Mouse (Mus musculus) T-helper 2 cell (primary cell): ENCODE measurements at regions not wholly inside any gene's neighbourhood (a gene's known extent, or its start where the extent isn't known, plus 50 kb on each side); places are given as distances from the start of the nearest gene placed in this dataset.

ENCODE experiments used
- in situ Hi-C: fragments of 300-600 bp; cut with MboI, MseI; formaldehyde crosslinking; loops from one replicate; pipeline ENCODE4 v1.15.1; 2025; ENCODE audit warnings: high pct_unique_total_duplicates

DNA sequence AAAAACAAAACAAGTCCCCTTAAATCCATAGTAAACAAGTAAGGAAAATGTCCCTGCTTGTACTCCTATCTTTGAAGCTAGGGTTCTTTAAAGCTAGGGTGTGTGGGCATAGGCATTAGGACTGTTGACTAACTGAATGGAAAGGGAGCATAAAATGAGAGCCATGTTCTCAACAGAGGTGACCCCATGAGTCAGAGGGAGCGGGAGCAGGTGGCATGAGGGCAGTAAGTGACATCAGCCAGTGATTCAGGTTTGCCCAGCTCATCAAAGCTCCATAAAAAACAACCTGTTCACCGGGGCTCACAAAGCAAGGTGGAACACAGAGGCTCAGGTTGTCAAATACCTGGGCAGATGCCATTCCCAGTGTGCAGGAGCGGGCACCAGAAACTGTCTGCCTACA lies 104.6 kb upstream of the 1700056E22Rik start:
- in situ Hi-C loops: no loop called here

DNA sequence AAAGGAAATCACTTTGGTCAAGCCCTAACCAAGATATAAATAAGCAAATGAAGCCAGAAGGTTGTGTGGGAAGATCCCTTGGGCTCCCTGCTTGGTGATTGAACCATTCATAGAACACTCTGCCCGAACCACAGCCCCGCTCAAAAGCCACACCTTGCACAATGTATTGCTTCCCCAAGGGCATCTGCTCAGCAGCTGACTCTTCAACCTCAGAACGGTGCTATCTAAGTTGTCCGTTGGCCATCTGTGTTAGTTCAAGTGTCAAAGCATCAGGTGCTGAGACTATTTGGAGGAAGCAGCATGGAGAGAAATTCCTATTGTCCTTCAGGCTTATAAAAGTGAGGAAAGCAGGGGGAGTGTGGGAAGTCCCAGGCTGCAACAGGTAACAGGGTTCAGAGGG lies 96.8 kb upstream of the 1700056E22Rik start:
- in situ Hi-C loops: no loop called here

DNA sequence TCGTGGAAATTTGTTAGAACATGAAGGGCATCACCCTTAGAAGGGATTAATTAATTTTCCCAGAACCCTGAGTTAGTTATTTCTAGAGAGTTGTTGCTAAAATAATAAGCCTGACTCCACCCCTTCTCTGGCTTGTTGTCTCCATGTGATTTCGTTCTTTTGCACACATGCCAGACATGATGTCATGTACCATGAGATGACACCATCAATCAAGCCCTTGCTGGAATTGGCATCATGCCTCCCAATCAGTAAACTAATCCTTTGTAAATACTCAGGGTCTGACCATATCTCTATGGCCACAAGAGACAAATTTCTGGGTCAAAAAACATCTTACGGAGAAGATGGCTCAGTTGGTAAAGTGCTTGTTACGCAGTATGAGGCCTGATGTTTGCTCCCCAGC lies 93.2 kb upstream of the 1700056E22Rik start:
- in situ Hi-C loops: no loop called here

DNA sequence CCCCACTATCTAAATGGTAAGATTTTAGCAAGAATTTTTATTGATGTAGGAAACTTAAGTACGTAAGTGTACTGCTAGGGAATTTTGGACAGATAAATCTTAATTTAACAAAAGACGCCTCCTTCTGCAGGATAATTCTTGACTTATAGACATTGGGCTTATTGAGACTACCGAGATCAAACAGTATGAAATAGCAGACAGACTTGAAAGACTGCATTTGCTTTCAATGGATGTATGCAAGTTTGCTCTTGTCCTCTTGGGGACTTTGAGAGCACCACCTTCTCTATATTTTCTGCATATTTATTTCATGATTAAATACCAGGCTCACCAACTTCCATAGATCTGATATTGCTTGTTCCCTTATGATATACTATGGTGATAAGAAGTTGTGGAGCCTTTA lies 92.8 kb upstream of the 1700056E22Rik start:
- in situ Hi-C loops: no loop called here
